Mouse (Mus musculus): Measurements from ENCODE around the gene Gpr161. TPM values are rescaled to one million over a fixed set of nuclear protein-coding genes. Genes with fewer than 3 reads are reported as not detected.

Gpr161 gene
- polyA plus RNA-seq, 1 experiment, result not detected

GRCm38 (mm10) chr1:165281351-165282221, 14.0 kb upstream of the Gpr161 start:
- H3K4me1 ChIP-seq (ENCODE audit: control insufficient read depth), result no peaks in the 10 kb centered on the region
- no peaks in the 10 kb centered on the region for H3K36me3 ChIP-seq (ENCODE audit: control insufficient read depth)
- peak overlapping the region; percentile 34 for H3K4me3 ChIP-seq (replicated peaks)
- TF ChIP-seq GATA1 (IDR thresholded peaks at IDR 0.05; ENCODE audit: low read length) (no peak), TAL1 (IDR thresholded peaks at IDR 0.05; ENCODE audit: low read length) (no peak)
- peaks cover 45% of the 10 kb centered on the region for H3K27me3 ChIP-seq (ENCODE audit: control insufficient read depth)
- no peaks in the 10 kb centered on the region for H3K9me3 ChIP-seq (ENCODE audit: control insufficient read depth, low read length)

DNA sequence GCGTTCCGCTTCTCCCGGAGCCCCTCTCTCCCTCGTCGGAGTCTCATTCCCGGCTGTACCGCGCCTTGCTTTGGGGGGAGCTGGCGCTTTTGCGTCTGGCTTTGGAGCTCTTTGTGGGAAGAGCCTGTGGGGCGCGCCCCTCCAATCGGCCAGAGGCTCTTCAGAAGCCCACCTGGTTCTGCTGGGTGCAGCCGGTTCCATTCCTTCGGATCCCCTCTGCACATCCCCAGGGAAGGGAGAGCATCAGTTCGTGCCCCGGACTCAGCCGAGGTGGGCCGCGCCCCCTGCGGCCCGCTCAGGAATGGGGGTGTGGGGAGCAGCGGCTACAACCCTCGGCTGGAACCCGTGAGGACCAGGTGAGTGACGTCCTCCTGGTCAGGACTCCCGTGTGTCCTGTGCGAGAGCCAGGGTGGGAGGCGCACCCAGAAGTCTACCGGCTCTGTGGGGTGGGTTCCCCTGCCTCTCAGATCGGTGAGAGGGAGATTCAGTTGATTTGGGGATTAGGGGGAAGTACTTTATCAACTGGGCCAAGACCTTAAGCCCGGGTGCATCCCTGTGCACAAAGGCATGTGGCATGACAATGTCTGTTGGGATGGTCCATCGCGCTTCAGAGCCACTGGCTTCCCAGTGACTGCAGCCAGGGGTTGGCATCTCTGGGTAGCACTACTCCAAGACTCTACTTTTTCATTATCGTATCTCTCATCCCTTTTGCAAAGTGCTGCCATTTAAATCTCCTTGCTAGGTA, 13.2 kb upstream of the Gpr161 start:
- H3K9me3 ChIP-seq (ENCODE audit: control insufficient read depth, low read length), result no peaks in the 10 kb centered on the region
- peaks cover 45% of the 10 kb centered on the region for H3K27me3 ChIP-seq (ENCODE audit: control insufficient read depth)
- peak overlapping the region; percentile 34 for H3K4me3 ChIP-seq (replicated peaks)
- TF ChIP-seq GATA1 (IDR thresholded peaks at IDR 0.05; ENCODE audit: low read length) (no peak), TAL1 (IDR thresholded peaks at IDR 0.05; ENCODE audit: low read length) (no peak)
- no peaks in the 10 kb centered on the region for H3K4me1 ChIP-seq (ENCODE audit: control insufficient read depth)
- H3K36me3 ChIP-seq (ENCODE audit: control insufficient read depth), result no peaks in the 10 kb centered on the region

- Histone ChIP-seq H3K4me3 (replicated peaks) (no peak overlapping the region), H3K27me3 (ENCODE audit: control insufficient read depth) (peaks cover 45% of the 10 kb centered on the region)
Measured at GRCm38 (mm10) chr1:165282967-165283345, 12.6 kb upstream of the Gpr161 start.

DNA sequence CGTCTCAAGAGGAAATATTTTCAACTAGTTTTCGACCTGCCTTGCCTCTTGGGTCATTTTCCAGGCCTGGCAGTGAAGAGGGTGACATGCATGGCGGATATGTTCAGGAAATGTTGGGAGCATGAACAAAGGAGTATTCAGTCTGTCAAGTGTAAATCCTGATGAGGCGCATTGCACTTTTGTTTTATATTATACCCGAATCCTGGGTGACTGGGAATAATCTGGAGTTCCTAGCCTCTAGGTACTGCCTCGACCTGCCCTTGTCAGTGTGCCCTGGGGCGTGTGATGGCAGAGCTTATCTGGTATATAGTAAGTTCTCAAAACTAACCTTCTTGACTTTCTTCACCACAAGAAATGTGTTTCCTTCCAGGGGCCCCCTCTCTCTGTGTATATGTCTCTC, 11.5 kb upstream of the Gpr161 start:
- Histone ChIP-seq H3K4me1 (ENCODE audit: control insufficient read depth) (peaks cover 2% of the 10 kb centered on the region; the same call in 1 of the 2 replicates), H3K9me3 (ENCODE audit: control insufficient read depth, low read length) (no peaks in the 10 kb centered on the region), H3K4me3 (replicated peaks) (no peak overlapping the region), H3K27me3 (ENCODE audit: control insufficient read depth) (peaks cover 45% of the 10 kb centered on the region), H3K36me3 (ENCODE audit: control insufficient read depth) (no peaks in the 10 kb centered on the region)
- TF ChIP-seq TAL1 (IDR thresholded peaks at IDR 0.05; ENCODE audit: low read length) (no peak), GATA1 (IDR thresholded peaks at IDR 0.05; ENCODE audit: low read length) (no peak)

More at GRCm38 (mm10) chr1:165282967-165283345, 12.6 kb upstream of the Gpr161 start:
- H3K4me1 ChIP-seq (ENCODE audit: control insufficient read depth), result no peaks in the 10 kb centered on the region
- TF ChIP-seq TAL1 (IDR thresholded peaks at IDR 0.05; ENCODE audit: low read length) (no peak), GATA1 (IDR thresholded peaks at IDR 0.05; ENCODE audit: low read length) (no peak)
- H3K36me3 ChIP-seq (ENCODE audit: control insufficient read depth), result no peaks in the 10 kb centered on the region
- no peaks in the 10 kb centered on the region for H3K9me3 ChIP-seq (ENCODE audit: control insufficient read depth, low read length)

DNA sequence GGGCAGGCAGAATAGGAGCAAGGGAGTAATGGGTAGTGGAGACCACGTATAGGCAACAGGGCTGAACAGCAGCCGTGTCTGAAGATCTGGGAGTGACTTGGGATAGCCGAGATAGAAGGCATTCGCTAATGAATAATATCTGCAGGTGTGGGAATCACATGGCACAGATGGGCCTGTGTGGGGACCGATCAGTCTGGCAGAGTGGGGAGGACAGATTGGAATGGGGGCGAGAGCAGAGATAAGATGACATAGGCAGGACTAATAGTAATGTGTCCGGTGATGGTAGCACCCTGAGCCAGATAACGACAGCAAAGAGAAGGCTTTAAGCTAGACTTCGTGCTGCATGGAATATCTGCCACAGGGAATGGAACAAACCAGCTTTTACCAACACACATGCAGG, 7.4 kb upstream of the Gpr161 start:
- TF ChIP-seq TAL1 (IDR thresholded peaks at IDR 0.05; ENCODE audit: low read length) (no peak), GATA1 (IDR thresholded peaks at IDR 0.05; ENCODE audit: low read length) (no peak)
- H3K9me3 ChIP-seq (ENCODE audit: control insufficient read depth, low read length), result no peaks in the 10 kb centered on the region
- H3K27me3 ChIP-seq (ENCODE audit: control insufficient read depth), result peaks cover 11% of the 10 kb centered on the region
- no peaks in the 10 kb centered on the region for H3K36me3 ChIP-seq (ENCODE audit: control insufficient read depth)
- peaks cover 2% of the 10 kb centered on the region; the same call in 1 of the 2 replicates for H3K4me1 ChIP-seq (ENCODE audit: control insufficient read depth)
- H3K4me3 ChIP-seq (replicated peaks), result no peak overlapping the region

- H3K4me1 ChIP-seq (ENCODE audit: control insufficient read depth), result peaks cover 2% of the 10 kb centered on the region; the same call in 1 of the 2 replicates
- no peak overlapping the region for H3K4me3 ChIP-seq (replicated peaks)
- TF ChIP-seq GATA1 (IDR thresholded peaks at IDR 0.05; ENCODE audit: low read length) (no peak), TAL1 (IDR thresholded peaks at IDR 0.05; ENCODE audit: low read length) (no peak)
- H3K36me3 ChIP-seq (ENCODE audit: control insufficient read depth), result no peaks in the 10 kb centered on the region
- no peaks in the 10 kb centered on the region for H3K27me3 ChIP-seq (ENCODE audit: control insufficient read depth)
- H3K9me3 ChIP-seq (ENCODE audit: control insufficient read depth, low read length), result no peaks in the 10 kb centered on the region
Measured at GRCm38 (mm10) chr1:165289831-165290230, 5.8 kb upstream of the Gpr161 start.

DNA sequence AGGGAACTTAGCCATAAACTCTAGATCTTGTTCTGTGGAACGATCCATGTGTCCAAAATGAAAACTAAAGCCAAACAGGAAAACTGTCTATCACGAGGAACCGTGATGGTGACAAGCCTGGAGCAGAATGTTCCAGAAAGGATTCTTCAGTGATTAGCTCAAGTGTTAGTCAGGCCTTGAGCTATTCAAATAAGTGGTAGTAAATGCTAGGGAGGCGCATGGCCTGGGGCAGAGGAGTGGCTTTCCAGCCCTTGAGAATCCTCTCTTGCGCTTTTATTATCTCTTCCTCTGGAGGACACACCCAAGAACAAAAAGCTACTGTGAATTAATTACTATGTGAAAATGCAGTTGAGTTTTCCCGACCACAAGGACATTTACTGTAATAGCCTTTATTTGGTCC, 4.0 kb upstream of the Gpr161 start:
- TF ChIP-seq TAL1 (IDR thresholded peaks at IDR 0.05; ENCODE audit: low read length), result no peak
- TF ChIP-seq GATA1 (IDR thresholded peaks at IDR 0.05; ENCODE audit: low read length), result no peak
- no peaks in the 10 kb centered on the region for H3K36me3 ChIP-seq (ENCODE audit: control insufficient read depth)
- H3K4me3 ChIP-seq (replicated peaks), result no peak overlapping the region
- peaks cover 2% of the 10 kb centered on the region; the same call in 1 of the 2 replicates for H3K4me1 ChIP-seq (ENCODE audit: control insufficient read depth)
- no peaks in the 10 kb centered on the region for H3K27me3 ChIP-seq (ENCODE audit: control insufficient read depth)
- H3K9me3 ChIP-seq (ENCODE audit: control insufficient read depth, low read length), result no peaks in the 10 kb centered on the region

- Histone ChIP-seq H3K9me3 (ENCODE audit: control insufficient read depth, low read length) (no peaks in the 10 kb centered on the region), H3K36me3 (ENCODE audit: control insufficient read depth) (no peaks in the 10 kb centered on the region), H3K4me1 (ENCODE audit: control insufficient read depth) (no peaks in the 10 kb centered on the region), H3K4me3 (replicated peaks) (no peak overlapping the region), H3K27me3 (ENCODE audit: control insufficient read depth) (no peaks in the 10 kb centered on the region)
- TF ChIP-seq TAL1 (IDR thresholded peaks at IDR 0.05; ENCODE audit: low read length), result no peak
- no peak for TF ChIP-seq GATA1 (IDR thresholded peaks at IDR 0.05; ENCODE audit: low read length)
Measured at GRCm38 (mm10) chr1:165301108-165301507, 5.5 kb downstream of the Gpr161 start.

- TF ChIP-seq GATA1 (IDR thresholded peaks at IDR 0.05; ENCODE audit: low read length), result no peak
- no peak for TF ChIP-seq TAL1 (IDR thresholded peaks at IDR 0.05; ENCODE audit: low read length)
- Histone ChIP-seq H3K4me1 (ENCODE audit: control insufficient read depth) (no peaks in the 10 kb centered on the region), H3K36me3 (ENCODE audit: control insufficient read depth) (no peaks in the 10 kb centered on the region), H3K27me3 (ENCODE audit: control insufficient read depth) (no peaks in the 10 kb centered on the region), H3K9me3 (ENCODE audit: control insufficient read depth, low read length) (no peaks in the 10 kb centered on the region), H3K4me3 (replicated peaks) (no peak overlapping the region)
Measured at GRCm38 (mm10) chr1:165301567-165301966, 6.0 kb downstream of the Gpr161 start.

Data from erythroblast, embryonic 14.5 days (primary cell).